Mouse (Mus musculus) B cell, adult (primary cell): Measurements from ENCODE around the gene Shisa2. TPM values are rescaled to one million over a fixed set of nuclear protein-coding genes. Genes with fewer than 3 reads are reported as not detected.

Experiments used
- total RNA-seq: library from RNA; stranded (reverse); gene quantifications from 4 replicates; pipeline ENCODE4 v1.2.4, GENCODE M21; 2023; ENCODE audit not compliant: inconsistent age

Shisa2 gene
- not detected in 4 replicates for total RNA-seq

GRCm38 (mm10) chr14:59625158-59625805, at the start of gene Shisa2:
Shisa2 (plus strand) TSS chr14:59625308.

DNA sequence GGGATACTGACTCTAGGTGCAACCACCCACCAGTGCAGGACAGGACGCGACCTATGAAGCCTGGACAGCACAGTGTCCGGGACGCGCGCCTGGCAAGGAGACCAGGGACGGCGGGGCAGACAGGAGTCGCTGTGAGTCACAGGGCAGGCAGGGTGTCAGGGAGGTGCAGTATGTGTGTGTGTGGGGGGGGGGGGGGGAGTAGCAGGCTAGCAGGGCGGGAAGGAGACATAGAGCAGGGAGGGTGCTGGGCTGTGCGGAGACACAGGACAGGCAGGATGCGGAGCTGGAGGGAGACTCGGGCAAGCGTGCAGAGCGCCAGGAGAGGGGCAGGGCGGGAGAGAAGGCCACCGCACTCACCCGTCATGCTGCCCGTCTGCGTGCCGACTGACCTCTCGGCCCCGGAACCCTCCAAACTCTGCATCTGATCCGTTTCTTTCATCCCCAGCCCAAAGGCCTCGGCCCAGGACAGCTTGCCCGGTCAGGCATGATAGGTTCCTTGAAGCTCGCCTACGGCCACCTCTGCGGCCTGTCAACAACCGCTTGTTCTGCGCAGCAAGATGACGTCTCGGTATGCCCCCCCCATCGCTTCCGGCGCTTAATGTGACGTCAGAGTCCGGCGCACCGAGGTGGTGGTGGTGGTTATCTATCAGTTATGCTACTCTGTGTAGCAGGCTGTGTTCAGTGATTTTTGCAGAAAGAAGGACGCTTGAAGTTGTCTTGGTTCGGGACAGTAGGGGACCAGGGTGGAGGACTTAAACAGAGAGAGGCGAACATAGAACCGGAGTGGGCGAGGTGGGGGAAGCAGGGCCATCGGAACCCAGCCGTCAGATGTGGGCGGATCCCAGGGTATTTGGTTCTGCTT, 27.5 kb upstream of the Shisa2 start, which contains the start of gene Cdadc1:
Gene Cdadc1 (minus strand): TSS at position 562 of the 862 bp plus-strand sequence.

Other genes with a start within 250 kb of the Shisa2 start
- 5.3 to 7.9 TPM (median 5.6 TPM) in 4 replicates for gene Phf11c, start 229.9 kb upstream of the Shisa2 start, total RNA-seq
- gene Setdb2, start 184.4 kb upstream of the Shisa2 start, total RNA-seq, result 57.0 to 65.5 TPM (median 59.8 TPM) in 4 replicates
- 34.6 to 43.0 TPM (median 39.4 TPM) in 4 replicates for gene Cab39l, start 184.3 kb upstream of the Shisa2 start, total RNA-seq
- gene Cdadc1, start 27.3 kb upstream of the Shisa2 start, total RNA-seq, result 32.5 to 42.8 TPM (median 39.7 TPM) in 4 replicates